Mouse (Mus musculus) embryonic facial prominence, embryonic 13.5 days (tissue): ENCODE measurements around the gene Cd248. TPM values are rescaled to one million over a fixed set of nuclear protein-coding genes. Genes with fewer than 3 reads are reported as not detected.

ENCODE experiments used
- ATAC-seq: fragments of 200-750 bp; cut with Nextera tagmentation; 2 replicates; pipeline ENCODE4 v1.8.0; 2017; ENCODE audit warnings: low read depth; ENCODE audit not compliant: insufficient number of reproducible peaks, insufficient read depth, low FRiP score, low TSS enrichment
- H3K27ac ChIP-seq: fragments of 300-500 bp; sonication (generic); 2 replicates; pipeline ENCODE4 v1.5.1; 2015; ENCODE audit warnings: moderate library complexity, mild to moderate bottlenecking, inconsistent platforms
- H3K27me3 ChIP-seq: fragments of 300-500 bp; sonication (generic); 2 replicates; pipeline ENCODE4 v1.6.1; 2015; ENCODE audit warnings: mild to moderate bottlenecking, inconsistent platforms
- H3K36me3 ChIP-seq: fragments of 300-500 bp; sonication (generic); 2 replicates; pipeline ENCODE4 v1.6.1; 2015; ENCODE audit warnings: mild to moderate bottlenecking, inconsistent platforms
- H3K4me1 ChIP-seq: fragments of 300-500 bp; sonication (generic); 2 replicates; pipeline ENCODE4 v1.6.1; 2015; ENCODE audit warnings: inconsistent platforms
- H3K4me2 ChIP-seq: fragments of 300-500 bp; sonication (generic); 2 replicates; pipeline ENCODE4 v1.6.1; 2015; ENCODE audit warnings: moderate library complexity, mild to moderate bottlenecking, inconsistent platforms
- H3K4me3 ChIP-seq: fragments of 300-500 bp; sonication (generic); 2 replicates; pipeline ENCODE4 v1.5.1; 2015; ENCODE audit warnings: mild to moderate bottlenecking, inconsistent platforms
- H3K9ac ChIP-seq: fragments of 300-500 bp; sonication (generic); 2 replicates; pipeline ENCODE4 v1.6.1; 2015; ENCODE audit warnings: mild to moderate bottlenecking, inconsistent platforms
- H3K9me3 ChIP-seq: fragments of 300-500 bp; sonication (generic); 2 replicates; pipeline ENCODE4 v1.6.1; 2016; ENCODE audit warnings: inconsistent platforms
- WGBS: fragments of 180-500 bp; shearing (Covaris S2); methylation state at CpG from one replicate; pipeline ENCODE4 v1.1.7; 2015; ENCODE audit warnings: mixed read lengths; 5-methylcytosine and 5-hydroxymethylcytosine counted together
- polyA plus RNA-seq: library from polyadenylated mRNA; unstranded; fragments of >200 nt; fragmentation: Nextera tagmentation; extraction: Ambion mirVana; gene quantifications from 2 replicates; pipeline ENCODE4 v1.2.1, GENCODE M21; 2015

Cd248 gene
- polyA plus RNA-seq, 1 experiment from 2014 or later: 90.6 TPM

DNA sequence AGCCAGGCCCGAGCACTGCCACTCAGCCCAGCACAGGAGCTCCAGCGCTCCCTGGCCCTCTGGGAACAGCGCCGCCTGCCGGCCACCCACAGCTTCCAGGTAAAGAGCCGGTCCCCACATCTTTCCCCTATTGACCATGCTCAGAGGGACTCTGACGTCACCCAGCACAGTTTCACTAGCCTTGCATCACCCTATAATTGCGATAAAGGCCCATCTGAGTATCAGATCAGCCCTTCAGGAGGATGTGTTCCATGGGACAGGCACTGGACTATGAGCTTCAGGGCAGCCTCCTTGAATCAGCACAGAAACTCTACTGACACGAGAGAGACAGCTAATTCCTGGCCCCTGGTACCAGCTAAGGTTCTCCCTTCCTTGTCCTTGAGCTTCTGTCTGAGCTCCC is 14.0 kb upstream of the Cd248 start:
- no peaks in the 10 kb centered on the region for H3K9me3 ChIP-seq
- H3K27ac ChIP-seq: no peak overlapping the region
- ATAC-seq: no peak
- peaks cover 8% of the 10 kb centered on the region for H3K36me3 ChIP-seq
- 20% methylated on average over 9 of the region's 9 CpGs for WGBS
- no peak overlapping the region for H3K4me3 ChIP-seq
- no peak overlapping the region for H3K4me2 ChIP-seq
- peaks cover 48% of the 10 kb centered on the region for H3K27me3 ChIP-seq
- peaks cover 45% of the 10 kb centered on the region for H3K4me1 ChIP-seq
- no peak overlapping the region for H3K9ac ChIP-seq

- no peaks in the 10 kb centered on the region for H3K9me3 ChIP-seq
- H3K27ac ChIP-seq: no peak overlapping the region
- H3K4me3 ChIP-seq: no peak overlapping the region
- peak overlapping the region; percentile 17 for H3K4me2 ChIP-seq
- peak overlapping the region; percentile 51; the same call in 1 of the 2 replicates for H3K9ac ChIP-seq
- H3K27me3 ChIP-seq: peaks cover 33% of the 10 kb centered on the region
- no peaks in the 10 kb centered on the region for H3K36me3 ChIP-seq
- peaks cover 52% of the 10 kb centered on the region for H3K4me1 ChIP-seq
- WGBS: 10% methylated on average over 6 of the region's 6 CpGs
- ATAC-seq: no peak
Measured at GRCm38 (mm10) chr19:5056251-5056650, 11.6 kb upstream of the Cd248 start.

DNA sequence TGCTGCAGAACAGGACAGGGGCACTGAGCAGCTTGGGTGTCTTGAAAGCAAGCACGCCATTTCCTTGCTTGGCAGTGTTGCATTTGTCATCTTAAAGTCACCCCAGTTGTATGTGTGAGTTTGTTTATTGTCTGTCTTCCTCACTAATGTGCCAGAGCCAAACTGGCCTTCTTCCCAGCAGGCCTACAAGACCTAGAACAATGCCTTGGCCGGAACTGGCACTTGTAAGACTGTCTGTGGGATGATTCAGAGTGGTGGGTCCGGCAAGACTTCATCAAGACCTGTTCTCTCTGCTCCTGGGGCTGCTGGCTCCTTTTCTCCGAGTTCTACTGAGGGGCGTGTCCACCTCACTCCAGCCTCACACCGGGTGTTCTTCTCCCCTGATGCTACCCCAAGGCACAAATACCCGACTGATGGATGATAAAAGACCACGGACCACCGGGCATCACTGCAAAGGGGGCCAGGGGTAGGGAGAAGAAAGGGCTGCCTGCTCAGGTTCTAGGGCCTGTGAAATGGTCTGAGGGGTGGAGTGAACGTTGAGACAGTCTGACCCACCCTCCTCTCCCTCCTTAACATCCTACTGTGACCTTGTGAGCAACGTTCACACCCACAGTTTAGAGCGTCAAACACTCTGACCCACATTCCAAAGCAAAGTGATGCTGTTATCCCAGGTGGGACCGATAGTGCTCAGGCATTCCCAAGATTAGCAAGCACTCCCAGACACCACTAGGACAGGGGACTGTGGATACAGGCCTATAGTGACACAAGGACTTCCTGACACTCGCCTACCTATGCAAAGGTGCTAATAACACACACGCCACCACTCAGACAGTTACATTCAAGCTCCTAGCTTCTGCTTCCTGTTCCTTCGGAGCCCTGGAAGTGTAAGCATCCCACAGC is 9.8 kb upstream of the Cd248 start:
- Histone ChIP-seq H3K27me3 (peaks cover 14% of the 10 kb centered on the region), H3K4me3 (no peak overlapping the region), H3K9me3 (no peaks in the 10 kb centered on the region), H3K9ac (peak overlapping the region; percentile 57), H3K27ac (peak overlapping the region; percentile 87), H3K4me2 (peak overlapping the region; percentile 16; the same call in 1 of the 2 replicates), H3K4me1 (peaks cover 47% of the 10 kb centered on the region), H3K36me3 (no peaks in the 10 kb centered on the region)
- ATAC-seq: no peak
- WGBS: 30% methylated on average over 16 of the region's 16 CpGs

DNA sequence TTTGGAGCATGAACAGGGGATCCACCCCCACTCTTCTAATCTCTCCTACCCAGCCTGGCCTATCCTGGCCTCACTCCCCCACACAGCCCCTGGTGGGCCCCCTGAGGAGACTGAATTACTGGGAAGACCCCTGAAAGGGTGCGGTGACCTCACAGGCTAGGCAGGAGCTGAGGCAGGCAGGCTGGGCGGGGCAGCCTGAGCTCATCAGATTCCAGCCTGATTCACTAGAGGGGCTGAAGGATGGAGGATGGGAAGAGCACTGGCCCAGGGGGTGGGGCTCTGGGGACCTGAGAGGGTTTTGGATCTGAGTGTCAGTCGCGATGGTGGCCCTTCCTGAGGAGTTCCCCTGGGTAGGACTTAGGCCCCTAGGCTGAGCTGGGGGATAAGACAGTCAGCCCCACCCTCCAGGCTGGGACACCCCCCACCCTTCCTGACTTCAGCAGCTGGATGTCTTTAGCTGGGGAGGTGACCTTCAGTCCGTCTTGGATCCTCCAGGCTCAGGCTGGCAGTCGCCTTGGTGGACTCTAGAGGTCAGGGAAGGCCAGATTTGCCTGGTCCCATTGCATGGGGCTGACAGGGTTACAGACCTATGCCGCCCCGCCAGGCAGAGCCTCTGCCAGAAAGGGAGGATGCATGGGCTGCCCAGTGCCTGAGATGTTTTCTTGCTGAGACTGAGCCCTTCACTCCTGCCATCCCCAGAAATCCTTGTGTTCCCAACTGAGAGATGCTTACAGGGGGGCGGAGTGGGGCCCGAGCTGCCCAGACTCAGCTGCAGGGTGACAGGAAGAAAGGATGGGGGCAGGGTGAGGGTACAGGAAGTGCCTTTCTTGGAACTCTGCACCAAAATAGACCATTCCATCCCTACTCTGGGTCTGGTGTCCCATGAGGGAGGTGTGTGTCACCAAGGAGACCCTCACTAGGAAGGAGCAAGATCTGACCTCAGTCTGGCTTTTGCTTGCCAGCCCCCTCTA is 8.8 kb upstream of the Cd248 start:
- Histone ChIP-seq H3K4me3 (no peak overlapping the region), H3K27me3 (peaks cover 5% of the 10 kb centered on the region), H3K27ac (peak overlapping the region; percentile 87), H3K9me3 (no peaks in the 10 kb centered on the region), H3K36me3 (no peaks in the 10 kb centered on the region), H3K4me2 (peak overlapping the region; percentile 16), H3K9ac (peak overlapping the region; percentile 57), H3K4me1 (peaks cover 47% of the 10 kb centered on the region)
- no peak for ATAC-seq
- 11% methylated on average over 10 of the region's 10 CpGs for WGBS

- H3K4me1 ChIP-seq: peaks cover 56% of the 10 kb centered on the region
- H3K4me2 ChIP-seq: peak overlapping the region; percentile 22
- peak overlapping the region; percentile 54 for H3K9ac ChIP-seq
- peak overlapping the region; percentile 87 for H3K27ac ChIP-seq
- no peaks in the 10 kb centered on the region for H3K27me3 ChIP-seq
- no peaks in the 10 kb centered on the region for H3K36me3 ChIP-seq
- no peak overlapping the region for H3K4me3 ChIP-seq
- H3K9me3 ChIP-seq: no peaks in the 10 kb centered on the region
- ATAC-seq: peak; percentile 13; the same call in 1 of the 2 replicates
- WGBS: 30% methylated on average over 5 of the region's 5 CpGs
Measured at GRCm38 (mm10) chr19:5060365-5061330, 7.2 kb upstream of the Cd248 start.

GRCm38 (mm10) chr19:5062041-5062440 is 5.8 kb upstream of the Cd248 start:
- H3K36me3 ChIP-seq: no peaks in the 10 kb centered on the region
- H3K9me3 ChIP-seq: no peaks in the 10 kb centered on the region
- no peak overlapping the region for H3K27ac ChIP-seq
- H3K4me2 ChIP-seq: no peak overlapping the region
- H3K4me1 ChIP-seq: peaks cover 53% of the 10 kb centered on the region
- 85% methylated on average over 5 of the region's 5 CpGs for WGBS
- no peak overlapping the region for H3K4me3 ChIP-seq
- no peaks in the 10 kb centered on the region for H3K27me3 ChIP-seq
- no peak overlapping the region for H3K9ac ChIP-seq
- no peak for ATAC-seq

DNA sequence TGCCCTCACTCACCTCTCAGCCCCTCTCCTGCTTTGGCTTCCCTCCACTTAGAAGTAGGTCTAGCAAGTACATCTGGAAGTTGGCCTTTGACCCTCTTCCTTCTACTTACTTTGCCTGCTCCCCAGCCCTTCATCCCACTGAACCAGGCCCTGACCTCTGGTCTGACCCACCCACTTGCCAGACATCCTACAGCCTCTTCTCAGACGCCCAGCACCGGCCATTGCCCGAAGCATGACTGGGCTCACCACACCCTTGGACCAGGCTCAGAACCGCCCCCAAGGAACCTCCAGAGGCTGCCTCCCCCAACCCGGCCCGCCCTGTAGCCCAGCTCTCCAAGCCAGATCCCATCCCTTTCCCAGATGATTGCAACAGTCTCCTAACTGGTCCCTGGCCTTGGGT is 5.4 kb upstream of the Cd248 start:
- WGBS: 43% methylated on average over 6 of the region's 6 CpGs
- no peak for ATAC-seq
- Histone ChIP-seq H3K36me3 (no peaks in the 10 kb centered on the region), H3K9me3 (no peaks in the 10 kb centered on the region), H3K4me2 (no peak overlapping the region), H3K9ac (no peak overlapping the region), H3K27ac (no peak overlapping the region), H3K27me3 (no peaks in the 10 kb centered on the region), H3K4me1 (peaks cover 57% of the 10 kb centered on the region), H3K4me3 (no peak overlapping the region)

GRCm38 (mm10) chr19:5065104-5065503 is 2.8 kb upstream of the Cd248 start:
- H3K4me1 ChIP-seq: peaks cover 59% of the 10 kb centered on the region
- ATAC-seq: no peak
- no peak overlapping the region for H3K27ac ChIP-seq
- no peak overlapping the region for H3K4me2 ChIP-seq
- H3K27me3 ChIP-seq: peaks cover 9% of the 10 kb centered on the region; the same call in 1 of the 2 replicates
- H3K4me3 ChIP-seq: no peak overlapping the region
- 61% methylated on average over 7 of the region's 7 CpGs for WGBS
- H3K36me3 ChIP-seq: no peaks in the 10 kb centered on the region
- H3K9ac ChIP-seq: no peak overlapping the region
- H3K9me3 ChIP-seq: no peaks in the 10 kb centered on the region

DNA sequence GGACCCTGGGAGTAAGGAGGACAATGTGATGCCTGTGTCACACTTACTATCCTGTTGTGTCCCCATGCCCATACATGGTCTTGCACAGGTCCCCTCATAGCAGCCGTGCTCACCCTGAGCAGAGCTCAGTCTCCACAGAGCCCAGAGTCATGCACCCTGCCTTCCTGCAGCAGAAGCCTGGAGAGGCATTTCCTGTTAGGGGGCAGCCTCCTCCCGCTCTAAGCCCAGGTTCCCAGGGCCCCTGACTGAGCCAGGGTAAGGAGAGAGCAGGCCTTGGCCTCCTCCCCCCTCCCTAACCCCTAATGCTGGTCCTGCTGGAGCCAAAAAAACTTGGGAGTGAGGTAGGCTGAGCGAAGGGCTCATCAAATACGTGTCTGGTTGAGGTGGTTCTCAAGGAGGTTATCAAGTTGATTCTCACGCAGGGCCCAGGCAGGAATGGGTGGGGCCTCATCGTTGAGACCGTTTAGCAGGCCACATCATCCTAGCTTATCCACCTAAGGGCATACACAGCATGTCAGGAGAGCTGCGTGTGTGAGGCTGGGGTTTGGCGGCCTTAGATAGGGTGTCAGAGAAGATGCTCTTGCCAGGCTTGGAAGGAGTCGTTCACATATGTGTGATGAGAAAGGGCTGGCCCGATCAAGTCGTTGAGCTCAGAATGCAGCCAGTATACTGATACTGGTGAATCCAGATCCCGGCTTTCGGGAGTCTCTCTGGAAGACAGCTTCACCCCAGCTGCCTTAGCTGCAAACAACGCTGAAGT is 658 bp upstream of the Cd248 start:
- H3K4me3 ChIP-seq: peak overlapping the region; percentile 78
- peak overlapping the region; percentile 99 for H3K27ac ChIP-seq
- 6% methylated on average over 15 of the region's 15 CpGs for WGBS
- no peak for ATAC-seq
- H3K36me3 ChIP-seq: no peaks in the 10 kb centered on the region
- peak overlapping the region; percentile 74 for H3K4me2 ChIP-seq
- peaks cover 59% of the 10 kb centered on the region for H3K4me1 ChIP-seq
- H3K27me3 ChIP-seq: peaks cover 9% of the 10 kb centered on the region; the same call in 1 of the 2 replicates
- H3K9ac ChIP-seq: peak overlapping the region; percentile 93
- no peaks in the 10 kb centered on the region for H3K9me3 ChIP-seq

- peak overlapping the region; percentile 93 for H3K9ac ChIP-seq
- H3K4me1 ChIP-seq: peaks cover 70% of the 10 kb centered on the region
- H3K4me2 ChIP-seq: peak overlapping the region; percentile 74
- no peaks in the 10 kb centered on the region for H3K36me3 ChIP-seq
- ATAC-seq: no peak
- H3K27ac ChIP-seq: peak overlapping the region; percentile 99
- peaks cover 9% of the 10 kb centered on the region; the same call in 1 of the 2 replicates for H3K27me3 ChIP-seq
- WGBS: 28% methylated on average over 21 of the region's 21 CpGs
- peak overlapping the region; percentile 78 for H3K4me3 ChIP-seq
- no peaks in the 10 kb centered on the region for H3K9me3 ChIP-seq
Measured at GRCm38 (mm10) chr19:5068570-5069234, 824 bp downstream of the Cd248 start.
